Mouse (Mus musculus) thymus, postnatal 36 days (tissue): ENCODE measurements around the gene Cobll1.

Experiments used
- DNase-seq, 2 experiments: peaks; one replicate each; pipeline ENCODE4 v3.0.0; 2022; ENCODE audit warnings: mixed read lengths in 2 of 2

The Cobll1 gene

GRCm38 (mm10) chr2:65083411-65083810, 155.8 kb downstream of the Cobll1 start:
- no peak for DNase-seq

- DNase-seq, result no peak
Observed at GRCm38 (mm10) chr2:65077544-65077943, 161.7 kb downstream of the Cobll1 start.

GRCm38 (mm10) chr2:65075840-65076239, 163.4 kb downstream of the Cobll1 start:
- DNase-seq, result no peak

GRCm38 (mm10) chr2:65075431-65075830, 163.8 kb downstream of the Cobll1 start:
- DNase-seq, result no peak

GRCm38 (mm10) chr2:65072205-65072604, 167.0 kb downstream of the Cobll1 start:
- DNase-seq, result no peak

GRCm38 (mm10) chr2:65053764-65054163, 185.4 kb downstream of the Cobll1 start:
- DNase-seq, result no peak

- no peak for DNase-seq
Observed at GRCm38 (mm10) chr2:65052191-65053012, 186.8 kb downstream of the Cobll1 start.

- DNase-seq, result no peak
Observed at GRCm38 (mm10) chr2:65050776-65051175, 188.4 kb downstream of the Cobll1 start.

GRCm38 (mm10) chr2:65048234-65049017, 190.8 kb downstream of the Cobll1 start:
- DNase-seq, result no peak
